Mouse (Mus musculus) spleen, adult 12 weeks (tissue): ENCODE results near the gene Aqp2.

Source experiments
- DNase-seq: peaks from one replicate; pipeline ENCODE4 v3.0.0; 2022; ENCODE audit warnings: low spot score

Gene Aqp2

DNA sequence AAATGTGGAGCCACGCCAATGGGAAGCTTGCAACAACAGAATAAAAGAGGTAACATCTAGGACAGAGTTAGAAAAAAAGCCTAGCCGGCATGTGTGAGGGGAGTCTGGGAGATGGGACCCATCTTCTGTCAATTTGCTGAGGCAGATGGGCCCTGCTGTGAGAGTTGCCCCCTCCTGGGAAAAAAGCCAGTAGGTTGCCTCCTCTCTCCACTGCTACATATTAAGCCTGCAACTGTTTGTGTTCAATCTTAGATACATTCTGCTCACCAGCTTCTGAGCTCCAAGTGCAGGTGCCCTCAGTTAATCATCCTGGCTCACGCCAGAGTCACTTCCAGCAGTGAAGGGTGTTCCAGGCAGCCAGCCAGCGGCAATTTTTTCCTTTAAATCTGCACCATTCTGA lies 41.0 kb downstream of the Aqp2 start:
- no peak for DNase-seq

DNA sequence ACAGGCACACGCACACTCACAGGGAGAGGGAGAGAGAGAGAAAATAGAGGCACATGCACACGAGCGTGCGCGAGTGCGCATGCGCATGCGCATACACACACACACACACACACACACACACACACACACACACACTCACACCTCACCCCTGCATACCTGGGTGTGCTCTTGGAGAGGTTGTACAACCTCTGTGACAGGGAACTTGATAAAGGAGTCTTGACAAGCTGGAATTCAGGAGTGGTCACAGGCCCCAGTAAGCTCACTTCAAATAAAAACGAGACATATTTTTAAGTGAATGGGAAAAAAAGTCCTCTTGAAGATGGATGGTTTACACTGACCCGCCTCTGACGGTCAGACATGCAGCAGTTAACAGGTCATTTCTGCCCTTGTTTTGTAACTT lies 43.2 kb downstream of the Aqp2 start:
- DNase-seq, result no peak

DNA sequence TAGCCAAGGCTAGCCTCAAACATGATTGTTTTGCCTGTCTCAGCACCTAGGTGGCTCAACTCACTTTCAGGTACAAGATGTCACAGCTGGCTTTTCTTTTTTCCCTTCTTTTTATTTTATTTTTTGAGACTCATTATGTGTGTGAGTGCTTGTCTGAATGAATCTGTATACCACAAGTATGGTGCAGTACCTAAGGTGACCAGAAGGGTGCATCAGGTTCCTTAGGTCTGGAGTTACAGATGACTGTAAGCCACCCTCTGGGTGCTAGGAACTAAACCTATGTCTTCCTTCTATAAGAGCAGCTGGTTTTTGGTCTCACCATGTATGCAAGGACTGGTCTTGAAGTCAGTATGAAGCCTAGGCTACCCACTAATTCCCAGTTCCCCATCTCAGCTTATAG lies 52.8 kb downstream of the Aqp2 start:
- no peak for DNase-seq
